Mouse (Mus musculus): ENCODE data around the gene Rap2a.

The Rap2a gene

GRCm38 (mm10) chr14:120477982-120478568 lies at the start of gene Rap2a:
Gene Rap2a (plus strand): TSS chr14:120478444.
- DNase-seq: peak; percentile 98

- no peak for DNase-seq
Observed at GRCm38 (mm10) chr14:120428497-120428896, 49.7 kb upstream of the Rap2a start.

GRCm38 (mm10) chr14:120432773-120433172 lies 45.5 kb upstream of the Rap2a start:
- no peak for DNase-seq

- peak in 1 of 2 experiments; percentile 14 for DNase-seq
Observed at GRCm38 (mm10) chr14:120433931-120434398, 44.3 kb upstream of the Rap2a start.

GRCm38 (mm10) chr14:120434831-120435230 lies 43.4 kb upstream of the Rap2a start:
- DNase-seq: no peak

- no peak for DNase-seq
Observed at GRCm38 (mm10) chr14:120440716-120441115, 37.5 kb upstream of the Rap2a start.

GRCm38 (mm10) chr14:120441256-120441655 lies 37.0 kb upstream of the Rap2a start:
- DNase-seq: no peak

GRCm38 (mm10) chr14:120441836-120442235 lies 36.4 kb upstream of the Rap2a start:
- DNase-seq: no peak

GRCm38 (mm10) chr14:120454221-120454620 lies 24.0 kb upstream of the Rap2a start:
- no peak for DNase-seq

GRCm38 (mm10) chr14:120463938-120464727 lies 14.1 kb upstream of the Rap2a start:
- no peak for DNase-seq

GRCm38 (mm10) chr14:120466816-120467215 lies 11.4 kb upstream of the Rap2a start:
- no peak for DNase-seq

GRCm38 (mm10) chr14:120469126-120469790 lies 9.0 kb upstream of the Rap2a start:
- DNase-seq: no peak

- no peak for DNase-seq
Observed at GRCm38 (mm10) chr14:120476186-120476697, 2.0 kb upstream of the Rap2a start.

- peak; percentile 98 to 99 for DNase-seq
Observed at GRCm38 (mm10) chr14:120477288-120477981, 809 bp upstream of the Rap2a start.

- DNase-seq: peak in 1 of 2 experiments; percentile 51
Observed at GRCm38 (mm10) chr14:120478641-120479341, 547 bp downstream of the Rap2a start.

- no peak for DNase-seq
Observed at GRCm38 (mm10) chr14:120480341-120480900, 2.2 kb downstream of the Rap2a start.

- no peak for DNase-seq
Observed at GRCm38 (mm10) chr14:120480927-120481326, 2.7 kb downstream of the Rap2a start.

- DNase-seq: no peak
Observed at GRCm38 (mm10) chr14:120484561-120484960, 6.3 kb downstream of the Rap2a start.

- no peak for DNase-seq
Observed at GRCm38 (mm10) chr14:120496284-120496683, 18.0 kb downstream of the Rap2a start.

GRCm38 (mm10) chr14:120496827-120497226 lies 18.6 kb downstream of the Rap2a start:
- no peak for DNase-seq

- no peak for DNase-seq
Observed at GRCm38 (mm10) chr14:120499096-120499495, 20.9 kb downstream of the Rap2a start.

GRCm38 (mm10) chr14:120499601-120500000 lies 21.4 kb downstream of the Rap2a start:
- no peak for DNase-seq

All from cerebellum, adult 18-20 months (tissue).